Mouse (Mus musculus): ENCODE measurements around the gene Kdm4a. TPM values are rescaled to one million over a fixed set of nuclear protein-coding genes. Genes with fewer than 3 reads are reported as not detected.

Gene Kdm4a
- 26.8 and 28.3 TPM in 2 replicates for polyA plus RNA-seq (2012; rRNA removed)

DNA sequence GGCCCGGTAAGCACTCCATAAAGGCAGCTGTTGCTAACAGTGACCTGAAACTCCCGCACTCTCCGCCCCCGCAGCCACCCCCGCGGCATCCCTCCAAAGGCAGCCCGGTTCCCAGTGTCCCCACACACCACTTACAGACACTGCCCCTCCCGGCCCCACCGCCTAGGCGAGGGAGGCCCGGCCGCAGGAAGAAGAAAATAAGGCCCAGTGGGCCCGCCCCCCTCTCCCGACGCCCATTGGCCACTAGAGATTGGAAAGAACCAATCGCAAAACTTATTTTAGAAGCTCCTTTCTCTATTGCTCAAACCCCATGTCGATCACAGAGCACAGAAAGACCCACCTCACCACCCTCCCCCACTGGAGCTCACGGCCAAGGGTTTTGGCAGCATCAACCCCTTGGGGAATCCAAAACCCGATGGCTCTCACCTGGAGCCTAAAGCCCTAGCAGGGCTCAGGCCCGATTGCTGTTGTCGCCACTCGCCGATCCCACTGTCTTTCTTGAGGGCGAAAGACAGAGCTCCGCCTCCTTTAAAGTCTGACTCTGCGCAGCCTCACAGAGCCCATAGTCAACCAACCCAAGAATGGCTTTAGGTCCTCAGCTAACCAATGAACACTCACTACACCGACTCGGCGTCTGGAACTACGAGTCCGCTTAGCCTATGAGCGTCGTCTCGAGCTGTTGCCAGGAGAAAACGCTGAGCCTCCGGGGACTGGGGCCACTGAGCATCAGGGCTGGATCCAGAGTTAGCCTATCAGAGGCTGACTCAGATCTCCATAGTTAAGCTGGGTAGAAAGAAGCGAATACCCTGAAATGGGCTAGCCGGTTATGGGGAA, at the start of gene Kdm4a:
TSS of gene Kdm4a (minus strand) at position 577 of the 834 bp plus-strand sequence.
- TF ChIP-seq CTCF (IDR thresholded peaks at IDR 0.05; ENCODE audit: extremely low read depth, insufficient read depth, insufficient read length, insufficient replicate concordance) = no peak
- TF ChIP-seq POLR2A (IDR thresholded peaks at IDR 0.05; ENCODE audit: low read depth, low read length) = peak; percentile 41; the same call in 1 of the 2 replicates
- peak; percentile 86 to 97 for DNase-seq (ENCODE audit: low read depth in 1 of 2, low spot score in 2 of 2)
- under 1% methylated on average over 38 of the region's 38 CpGs for WGBS
- Histone ChIP-seq H3K27ac (ENCODE audit: insufficient read depth, low read length) (peak within 1 kb of the TSS; percentile 97), H3K4me1 (ENCODE audit: control insufficient read depth, insufficient read depth, insufficient read length) (peaks cover 2% of the 10 kb centered on the region; the same call in 1 of the 2 replicates), H3K36me3 (ENCODE audit: control insufficient read depth, insufficient read depth, low read length) (peaks cover 13% of the 10 kb centered on the region), H3K27me3 (ENCODE audit: control insufficient read depth, insufficient read depth, low read length) (no peaks in the 10 kb centered on the region), H3K4me3 (ENCODE audit: extremely low read depth, insufficient read depth, insufficient read length) (peak within 1 kb of the TSS; percentile 92)

DNA sequence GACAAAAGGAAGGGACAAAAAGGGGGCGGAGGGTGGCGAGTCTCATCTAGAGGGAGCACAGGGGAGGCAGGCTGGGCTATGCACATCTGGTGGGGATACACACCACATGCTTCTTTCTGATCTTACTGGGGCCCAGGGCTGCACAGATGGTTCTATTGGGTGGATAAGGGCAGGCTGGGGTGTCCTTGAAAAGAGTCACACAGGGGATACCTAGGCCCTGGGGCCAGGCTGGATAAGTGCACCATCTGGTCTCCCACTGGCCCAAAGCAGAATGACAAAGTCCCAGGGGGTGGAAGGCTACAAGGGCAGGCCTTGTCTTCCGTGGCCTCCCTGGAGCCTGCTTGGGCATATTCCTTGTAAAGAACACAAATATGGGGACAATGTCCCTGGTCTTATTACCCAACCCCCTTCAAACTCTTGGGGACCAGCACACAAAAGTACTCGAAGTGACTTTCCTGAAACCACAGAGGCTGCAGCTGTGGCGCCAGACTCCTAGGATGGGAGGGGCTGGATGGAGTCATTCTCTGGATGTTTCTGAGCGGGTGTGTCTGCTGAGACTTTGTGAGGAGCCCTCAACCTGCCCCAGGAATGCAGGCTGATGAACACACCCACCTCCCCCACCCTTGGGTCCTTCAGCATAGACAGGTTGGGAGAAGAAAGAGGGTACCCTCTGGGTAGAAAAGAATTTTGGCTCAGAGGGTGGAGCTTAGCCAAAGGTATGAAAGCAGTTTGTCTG, 49.4 kb upstream of the Kdm4a start:
- Histone ChIP-seq H3K27ac (ENCODE audit: insufficient read depth, low read length) (no peak overlapping the region), H3K36me3 (ENCODE audit: control insufficient read depth, insufficient read depth, low read length) (no peaks in the 10 kb centered on the region), H3K4me3 (ENCODE audit: extremely low read depth, insufficient read depth, insufficient read length) (no peak overlapping the region), H3K4me1 (ENCODE audit: control insufficient read depth, insufficient read depth, insufficient read length) (no peaks in the 10 kb centered on the region), H3K27me3 (ENCODE audit: control insufficient read depth, insufficient read depth, low read length) (no peaks in the 10 kb centered on the region)
- DNase-seq (ENCODE audit: low read depth in 1 of 2, low spot score in 2 of 2) = no peak
- TF ChIP-seq POLR2A (IDR thresholded peaks at IDR 0.05; ENCODE audit: low read depth, low read length) = no peak
- no peak for TF ChIP-seq CTCF (IDR thresholded peaks at IDR 0.05; ENCODE audit: extremely low read depth, insufficient read depth, insufficient read length, insufficient replicate concordance)
- 72% methylated on average over 6 of the region's 6 CpGs for WGBS

DNA sequence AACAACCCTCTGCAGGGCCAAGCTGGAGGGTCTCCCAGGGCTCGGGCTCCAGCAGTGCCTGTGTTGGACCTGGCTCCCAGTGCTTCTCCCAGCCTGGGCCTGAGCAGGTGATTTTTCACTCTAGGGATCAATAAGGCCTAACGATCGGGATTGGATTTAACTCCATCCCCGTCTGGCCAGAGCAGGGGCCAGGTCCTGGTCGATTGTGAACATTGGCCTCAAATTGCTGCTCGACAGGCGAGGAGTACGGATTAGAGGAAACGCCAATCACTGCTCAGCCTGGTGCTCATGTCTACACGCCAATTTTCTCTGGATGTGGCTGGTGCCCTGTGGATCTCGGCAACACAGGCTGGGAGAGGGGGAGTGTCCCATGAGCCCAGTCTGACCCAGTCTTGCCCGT, 47.6 kb upstream of the Kdm4a start:
- H3K27me3 ChIP-seq (ENCODE audit: control insufficient read depth, insufficient read depth, low read length) = no peaks in the 10 kb centered on the region
- H3K27ac ChIP-seq (ENCODE audit: insufficient read depth, low read length) = no peak overlapping the region
- no peaks in the 10 kb centered on the region for H3K4me1 ChIP-seq (ENCODE audit: control insufficient read depth, insufficient read depth, insufficient read length)
- no peak for TF ChIP-seq CTCF (IDR thresholded peaks at IDR 0.05; ENCODE audit: extremely low read depth, insufficient read depth, insufficient read length, insufficient replicate concordance)
- H3K36me3 ChIP-seq (ENCODE audit: control insufficient read depth, insufficient read depth, low read length) = no peaks in the 10 kb centered on the region
- 85% methylated on average over 12 of the region's 12 CpGs for WGBS
- no peak for DNase-seq (ENCODE audit: low read depth in 1 of 2, low spot score in 2 of 2)
- H3K4me3 ChIP-seq (ENCODE audit: extremely low read depth, insufficient read depth, insufficient read length) = no peak overlapping the region

DNA sequence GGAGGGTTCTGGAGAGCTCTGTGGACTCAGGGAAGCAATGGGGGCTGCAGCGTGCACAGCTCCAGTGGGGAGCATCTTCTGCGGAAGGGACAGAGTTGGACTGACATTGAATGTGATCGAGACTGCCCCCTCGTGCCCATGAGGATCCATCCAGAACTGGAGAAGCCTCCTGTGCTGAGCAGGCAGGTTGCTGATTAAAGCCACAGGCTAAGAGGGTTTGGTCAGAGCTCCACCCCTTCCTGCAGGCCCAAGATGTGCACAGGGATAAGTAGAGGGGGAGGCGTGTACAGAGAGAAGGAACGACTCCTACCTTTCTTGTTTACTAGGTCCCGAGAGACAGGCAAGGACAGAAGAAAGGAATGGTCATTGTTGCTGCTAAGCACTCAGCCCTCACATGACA, 41.4 kb upstream of the Kdm4a start:
- 54% methylated on average over 7 of the region's 7 CpGs for WGBS

GRCm38 (mm10) chr4:118220756-118221155, 40.9 kb upstream of the Kdm4a start:
- 86% methylated on average over 9 of the region's 9 CpGs for WGBS
- Histone ChIP-seq H3K36me3 (ENCODE audit: control insufficient read depth, insufficient read depth, low read length) (no peaks in the 10 kb centered on the region), H3K4me1 (ENCODE audit: control insufficient read depth, insufficient read depth, insufficient read length) (no peaks in the 10 kb centered on the region), H3K27ac (ENCODE audit: insufficient read depth, low read length) (no peak overlapping the region), H3K27me3 (ENCODE audit: control insufficient read depth, insufficient read depth, low read length) (no peaks in the 10 kb centered on the region), H3K4me3 (ENCODE audit: extremely low read depth, insufficient read depth, insufficient read length) (no peak overlapping the region)
- DNase-seq (ENCODE audit: low read depth in 1 of 2, low spot score in 2 of 2) = no peak
- TF ChIP-seq POLR2A (IDR thresholded peaks at IDR 0.05; ENCODE audit: low read depth, low read length) (no peak), CTCF (IDR thresholded peaks at IDR 0.05; ENCODE audit: extremely low read depth, insufficient read depth, insufficient read length, insufficient replicate concordance) (no peak)

More for the DNA sequence above, 41.4 kb upstream of the Kdm4a start:
- Histone ChIP-seq H3K36me3 (ENCODE audit: control insufficient read depth, insufficient read depth, low read length) (no peaks in the 10 kb centered on the region), H3K4me1 (ENCODE audit: control insufficient read depth, insufficient read depth, insufficient read length) (no peaks in the 10 kb centered on the region), H3K27me3 (ENCODE audit: control insufficient read depth, insufficient read depth, low read length) (no peaks in the 10 kb centered on the region), H3K27ac (ENCODE audit: insufficient read depth, low read length) (no peak overlapping the region), H3K4me3 (ENCODE audit: extremely low read depth, insufficient read depth, insufficient read length) (no peak overlapping the region)
- no peak for DNase-seq (ENCODE audit: low read depth in 1 of 2, low spot score in 2 of 2)
- no peak for TF ChIP-seq CTCF (IDR thresholded peaks at IDR 0.05; ENCODE audit: extremely low read depth, insufficient read depth, insufficient read length, insufficient replicate concordance)
- TF ChIP-seq POLR2A (IDR thresholded peaks at IDR 0.05; ENCODE audit: low read depth, low read length) = no peak

GRCm38 (mm10) chr4:118219487-118219886, 39.6 kb upstream of the Kdm4a start:
- no peaks in the 10 kb centered on the region for H3K36me3 ChIP-seq (ENCODE audit: control insufficient read depth, insufficient read depth, low read length)
- H3K4me1 ChIP-seq (ENCODE audit: control insufficient read depth, insufficient read depth, insufficient read length) = no peaks in the 10 kb centered on the region
- no peak for TF ChIP-seq POLR2A (IDR thresholded peaks at IDR 0.05; ENCODE audit: low read depth, low read length)
- no peak for TF ChIP-seq CTCF (IDR thresholded peaks at IDR 0.05; ENCODE audit: extremely low read depth, insufficient read depth, insufficient read length, insufficient replicate concordance)
- no peak for DNase-seq (ENCODE audit: low read depth in 1 of 2, low spot score in 2 of 2)
- no peak overlapping the region for H3K27ac ChIP-seq (ENCODE audit: insufficient read depth, low read length)
- no peaks in the 10 kb centered on the region for H3K27me3 ChIP-seq (ENCODE audit: control insufficient read depth, insufficient read depth, low read length)
- 94% methylated on average over 6 of the region's 6 CpGs for WGBS
- no peak overlapping the region for H3K4me3 ChIP-seq (ENCODE audit: extremely low read depth, insufficient read depth, insufficient read length)
